Mouse (Mus musculus): ENCODE results near the gene Hbb-bt. TPM values are rescaled to one million over a fixed set of nuclear protein-coding genes. Genes with fewer than 3 reads are reported as not detected.

Gene Hbb-bt
- 716 and 1,401 TPM in 2 replicates for total RNA-seq (2014; rRNA removed; ENCODE audit: low replicate concordance)
- polyA plus RNA-seq (2015; fragmentation: Nextera tagmentation; extraction: Ambion mirVana) = 772 and 1,221 TPM in 2 replicates

- ATAC-seq (ENCODE audit: insufficient read depth, low read depth) = no peak
- H3K27me3 ChIP-seq (ENCODE audit: control insufficient read depth, insufficient read depth, low read length) = no peaks in the 10 kb centered on the region
- no peak within 1 kb of the TSS for H3K27ac ChIP-seq (ENCODE audit: low read depth)
- H3K9ac ChIP-seq (replicated peaks; ENCODE audit: low read depth, low read length) = no peak within 1 kb of the TSS
- H3K4me1 ChIP-seq (ENCODE audit: control insufficient read depth, insufficient read depth) = no peaks in the 10 kb centered on the region
- no peak for TF ChIP-seq CTCF (IDR thresholded peaks at IDR 0.05; ENCODE audit: low read depth)
- no peak for TF ChIP-seq EP300 (IDR thresholded peaks at IDR 0.05; ENCODE audit: low read depth)
- WGBS = 88% methylated on average over 3 of the region's 3 CpGs
- H3K36me3 ChIP-seq (replicated peaks; ENCODE audit: control insufficient read depth, insufficient read depth, low read length) = no peaks in the 10 kb centered on the region
- H3K9me3 ChIP-seq (replicated peaks; ENCODE audit: control insufficient read depth, low read length) = no peaks in the 10 kb centered on the region
- H3K4me3 ChIP-seq (ENCODE audit: low read depth, low read length) = no peak within 1 kb of the TSS
- no peak for DNase-seq (ENCODE audit: low spot score)
- no peak within 1 kb of the TSS for H3K4me2 ChIP-seq (ENCODE audit: low read depth, low read length)
Measured at GRCm38 (mm10) chr7:103813766-103814165, at the start of gene Hbb-bt. TSS of gene Hbb-bt (minus strand) at chr7:103813996.

DNA sequence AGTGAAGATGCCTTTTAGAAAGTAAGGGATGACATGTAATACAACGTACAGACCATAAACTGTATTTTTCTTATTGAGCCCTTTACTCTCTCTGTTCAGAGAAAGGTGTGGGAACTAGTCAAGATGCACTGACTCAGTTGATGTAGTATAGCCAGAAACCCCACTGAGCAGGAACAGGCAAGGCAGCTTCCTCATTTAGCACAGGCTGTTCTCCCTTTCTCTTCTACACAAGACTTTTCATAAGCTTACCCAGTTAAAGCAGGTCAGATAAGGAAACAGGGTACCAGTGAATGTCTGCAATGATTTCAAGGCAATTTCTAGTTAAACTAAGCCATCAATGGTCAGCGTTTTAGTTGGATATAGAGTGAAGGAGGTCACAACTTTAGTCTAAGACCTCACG lies 47.7 kb upstream of the Hbb-bt start:
- Histone ChIP-seq H3K27ac (ENCODE audit: low read depth) (no peak overlapping the region), H3K27me3 (ENCODE audit: control insufficient read depth, insufficient read depth, low read length) (no peaks in the 10 kb centered on the region), H3K9ac (replicated peaks; ENCODE audit: low read depth, low read length) (no peak overlapping the region), H3K4me1 (ENCODE audit: control insufficient read depth, insufficient read depth) (no peaks in the 10 kb centered on the region), H3K9me3 (replicated peaks; ENCODE audit: control insufficient read depth, low read length) (no peaks in the 10 kb centered on the region), H3K4me3 (ENCODE audit: low read depth, low read length) (no peak overlapping the region), H3K36me3 (replicated peaks; ENCODE audit: control insufficient read depth, insufficient read depth, low read length) (no peaks in the 10 kb centered on the region), H3K4me2 (ENCODE audit: low read depth, low read length) (no peak overlapping the region)
- TF ChIP-seq CTCF (IDR thresholded peaks at IDR 0.05; ENCODE audit: low read depth) = no peak
- whole genome bisulfite sequencing = 83% methylated on average over 3 of the region's 3 CpGs
- ATAC-seq (ENCODE audit: insufficient read depth, low read depth) = no peak
- DNase-seq (ENCODE audit: low spot score) = no peak

DNA sequence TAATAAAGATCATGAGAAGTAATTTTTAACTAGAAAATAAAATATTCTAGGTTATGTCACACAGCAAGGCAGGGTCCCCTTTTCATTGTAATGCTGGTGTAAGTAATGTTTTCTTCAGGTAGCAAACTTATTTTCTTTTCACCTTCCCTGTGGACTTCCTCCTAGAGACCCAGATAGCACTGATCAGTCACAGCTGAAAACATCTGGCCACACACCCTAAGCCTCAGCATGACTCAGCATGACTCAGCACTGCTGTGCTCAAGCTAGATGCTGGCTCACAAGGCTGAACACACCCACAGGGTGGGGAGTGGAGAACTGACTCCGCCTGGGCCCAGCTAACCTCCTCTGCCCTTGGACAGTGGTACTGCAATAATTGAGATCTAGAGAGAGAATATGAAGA lies 47.1 kb upstream of the Hbb-bt start:
- Histone ChIP-seq H3K9me3 (replicated peaks; ENCODE audit: control insufficient read depth, low read length) (no peaks in the 10 kb centered on the region), H3K4me3 (ENCODE audit: low read depth, low read length) (no peak overlapping the region), H3K9ac (replicated peaks; ENCODE audit: low read depth, low read length) (no peak overlapping the region), H3K36me3 (replicated peaks; ENCODE audit: control insufficient read depth, insufficient read depth, low read length) (no peaks in the 10 kb centered on the region), H3K27me3 (ENCODE audit: control insufficient read depth, insufficient read depth, low read length) (no peaks in the 10 kb centered on the region), H3K4me2 (ENCODE audit: low read depth, low read length) (no peak overlapping the region), H3K27ac (ENCODE audit: low read depth) (no peak overlapping the region), H3K4me1 (ENCODE audit: control insufficient read depth, insufficient read depth) (no peaks in the 10 kb centered on the region)
- ATAC-seq (ENCODE audit: insufficient read depth, low read depth) (peak; percentile 78), DNase-seq (ENCODE audit: low spot score) (peak; percentile 42)
- WGBS = 42% methylated on average over 1 of the region's 1 CpGs
- TF ChIP-seq CTCF (IDR thresholded peaks at IDR 0.05; ENCODE audit: low read depth) (no peak), EP300 (IDR thresholded peaks at IDR 0.05; ENCODE audit: low read depth) (no peak)

- no peak for TF ChIP-seq CTCF (IDR thresholded peaks at IDR 0.05; ENCODE audit: low read depth)
Measured at GRCm38 (mm10) chr7:103859076-103859475, 45.3 kb upstream of the Hbb-bt start.

DNA sequence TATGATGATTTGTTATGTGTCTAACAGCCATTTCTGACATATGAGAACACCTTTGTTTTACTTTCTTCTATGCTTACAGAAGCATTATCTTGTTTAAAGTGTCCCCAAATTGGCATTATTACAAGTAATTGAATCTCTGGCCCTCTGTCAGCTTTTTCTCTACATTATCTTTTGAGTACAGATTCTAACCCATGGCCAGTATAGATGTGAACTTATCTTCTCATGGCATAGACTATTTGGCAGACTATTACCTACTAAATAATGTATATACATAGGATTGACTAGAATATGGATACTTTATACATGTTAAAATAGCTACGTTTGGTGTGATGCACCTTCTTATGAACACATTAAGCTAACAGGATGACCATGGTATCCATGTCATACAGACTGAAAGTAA lies 40.9 kb upstream of the Hbb-bt start:
- TF ChIP-seq CTCF (IDR thresholded peaks at IDR 0.05; ENCODE audit: low read depth) = no peak
- no peak for TF ChIP-seq EP300 (IDR thresholded peaks at IDR 0.05; ENCODE audit: low read depth)
- no peak overlapping the region for H3K27ac ChIP-seq (ENCODE audit: low read depth)
- no peaks in the 10 kb centered on the region for H3K9me3 ChIP-seq (replicated peaks; ENCODE audit: control insufficient read depth, low read length)
- ATAC-seq (ENCODE audit: insufficient read depth, low read depth) (no peak), DNase-seq (ENCODE audit: low spot score) (no peak)
- no peak overlapping the region for H3K4me3 ChIP-seq (ENCODE audit: low read depth, low read length)
- 65% methylated on average over 1 of the region's 1 CpGs for WGBS
- H3K36me3 ChIP-seq (replicated peaks; ENCODE audit: control insufficient read depth, insufficient read depth, low read length) = no peaks in the 10 kb centered on the region
- H3K27me3 ChIP-seq (ENCODE audit: control insufficient read depth, insufficient read depth, low read length) = no peaks in the 10 kb centered on the region
- no peaks in the 10 kb centered on the region for H3K4me1 ChIP-seq (ENCODE audit: control insufficient read depth, insufficient read depth)
- no peak overlapping the region for H3K9ac ChIP-seq (replicated peaks; ENCODE audit: low read depth, low read length)
- no peak overlapping the region for H3K4me2 ChIP-seq (ENCODE audit: low read depth, low read length)

More at GRCm38 (mm10) chr7:103859076-103859475, 45.3 kb upstream of the Hbb-bt start:
- Histone ChIP-seq H3K27me3 (ENCODE audit: control insufficient read depth, insufficient read depth, low read length) (no peaks in the 10 kb centered on the region), H3K36me3 (replicated peaks; ENCODE audit: control insufficient read depth, insufficient read depth, low read length) (no peaks in the 10 kb centered on the region), H3K9me3 (replicated peaks; ENCODE audit: control insufficient read depth, low read length) (no peaks in the 10 kb centered on the region), H3K4me2 (ENCODE audit: low read depth, low read length) (no peak overlapping the region), H3K9ac (replicated peaks; ENCODE audit: low read depth, low read length) (no peak overlapping the region), H3K4me1 (ENCODE audit: control insufficient read depth, insufficient read depth) (no peaks in the 10 kb centered on the region), H3K4me3 (ENCODE audit: low read depth, low read length) (no peak overlapping the region), H3K27ac (ENCODE audit: low read depth) (no peak overlapping the region)
- no peak for DNase-seq (ENCODE audit: low spot score)
- ATAC-seq (ENCODE audit: insufficient read depth, low read depth) = no peak
- WGBS = 8% methylated on average over 2 of the region's 2 CpGs

GRCm38 (mm10) chr7:103853090-103853489 lies 39.3 kb upstream of the Hbb-bt start, which contains the start of gene Hbb-y:
TSS of gene Hbb-y (minus strand) at chr7:103853216.
- ATAC-seq (ENCODE audit: insufficient read depth, low read depth) = no peak
- Histone ChIP-seq H3K27me3 (ENCODE audit: control insufficient read depth, insufficient read depth, low read length) (no peaks in the 10 kb centered on the region), H3K9ac (replicated peaks; ENCODE audit: low read depth, low read length) (no peak within 1 kb of the TSS), H3K27ac (ENCODE audit: low read depth) (no peak within 1 kb of the TSS), H3K4me3 (ENCODE audit: low read depth, low read length) (no peak within 1 kb of the TSS), H3K36me3 (replicated peaks; ENCODE audit: control insufficient read depth, insufficient read depth, low read length) (no peaks in the 10 kb centered on the region), H3K9me3 (replicated peaks; ENCODE audit: control insufficient read depth, low read length) (no peaks in the 10 kb centered on the region), H3K4me2 (ENCODE audit: low read depth, low read length) (no peak within 1 kb of the TSS), H3K4me1 (ENCODE audit: control insufficient read depth, insufficient read depth) (no peaks in the 10 kb centered on the region)
- DNase-seq (ENCODE audit: low spot score) = no peak
- WGBS = 53% methylated on average over 2 of the region's 2 CpGs
- TF ChIP-seq CTCF (IDR thresholded peaks at IDR 0.05; ENCODE audit: low read depth) (no peak), EP300 (IDR thresholded peaks at IDR 0.05; ENCODE audit: low read depth) (no peak)

All from heart, postnatal 0 days (tissue).